Mouse (Mus musculus) heart, embryonic 16.5 days (tissue): ENCODE measurements around the gene Rab7. TPM values are rescaled to one million over a fixed set of nuclear protein-coding genes. Genes with fewer than 3 reads are reported as not detected.

ENCODE experiments used
- ATAC-seq: fragments of 200-750 bp; cut with Nextera tagmentation; replicated peaks from 2 replicates; pipeline ENCODE4 v1.8.0; 2017; ENCODE audit warnings: moderate number of reproducible peaks; ENCODE audit not compliant: insufficient read depth, low FRiP score; ENCODE audit errors: extremely low read depth
- H3K27ac ChIP-seq: fragments of 300-500 bp; sonication (generic); 2 replicates; pipeline ENCODE4 v1.5.1; 2014; ENCODE audit warnings: mild to moderate bottlenecking, low read length, control low read depth, moderate library complexity
- H3K27me3 ChIP-seq: fragments of 300-500 bp; sonication (generic); 2 replicates; pipeline ENCODE4 v1.6.1; 2014; ENCODE audit warnings: low read length, mixed read lengths; ENCODE audit not compliant: control insufficient read depth, insufficient read depth
- H3K36me3 ChIP-seq: fragments of 300-500 bp; sonication (generic); 2 replicates; pipeline ENCODE4 v1.6.1; 2014; ENCODE audit not compliant: control insufficient read depth, insufficient read depth
- H3K4me1 ChIP-seq: fragments of 300-500 bp; sonication (generic); 2 replicates; pipeline ENCODE4 v1.6.1; 2014; ENCODE audit warnings: low read length, mixed read lengths; ENCODE audit not compliant: control insufficient read depth, insufficient read depth
- H3K4me2 ChIP-seq: fragments of 300-500 bp; sonication (generic); 2 replicates; pipeline ENCODE4 v1.6.1; 2014; ENCODE audit warnings: low read depth, mild to moderate bottlenecking, control low read depth, low read length
- H3K4me3 ChIP-seq: fragments of 300-500 bp; sonication (generic); 2 replicates; pipeline ENCODE4 v1.5.1; 2014; ENCODE audit warnings: mild to moderate bottlenecking, control low read depth, low read length
- H3K9ac ChIP-seq: fragments of 300-500 bp; sonication (generic); 2 replicates; pipeline ENCODE4 v1.6.1; 2014; ENCODE audit warnings: low read length, control low read depth
- H3K9me3 ChIP-seq: fragments of 300-500 bp; sonication (generic); replicated peaks from 2 replicates; pipeline ENCODE4 v1.6.1; 2016; ENCODE audit warnings: low read length; ENCODE audit not compliant: control insufficient read depth
- WGBS: fragments of 180-500 bp; shearing (Covaris S2); extraction: QIAGEN DNeasy Blood & Tissue Kit; methylation state at CpG from one replicate; pipeline ENCODE4 v1.1.7; 2014; 5-methylcytosine and 5-hydroxymethylcytosine counted together
- polyA plus RNA-seq: library from polyadenylated mRNA; unstranded; fragments of >200 nt; fragmentation: Nextera tagmentation; extraction: Ambion mirVana; gene quantifications from 2 replicates; pipeline ENCODE4 v1.2.1, GENCODE M21; 2015

Rab7 gene
- polyA plus RNA-seq, 1 experiment from 2014 or later: 256 TPM

DNA sequence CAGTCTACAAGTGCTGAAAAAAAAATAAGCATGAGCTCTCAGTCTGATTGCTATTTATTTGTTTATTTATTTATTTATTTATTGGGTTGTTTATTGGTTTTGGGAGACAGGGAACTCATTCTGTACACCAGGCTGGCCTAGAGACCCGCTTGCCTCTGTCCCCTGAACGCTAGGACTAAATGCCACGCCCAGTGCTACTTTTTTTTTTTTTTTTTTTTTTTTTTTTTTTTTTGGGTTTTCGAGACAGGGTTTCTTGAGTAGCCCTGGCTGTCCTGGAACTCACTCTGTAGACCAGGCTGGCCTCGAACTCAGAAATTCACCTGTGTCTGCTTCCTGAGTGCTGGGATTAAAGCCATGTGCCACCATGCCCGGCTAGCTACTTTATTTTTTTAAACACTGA, 25.4 kb upstream of the Rab7 start:
- Histone ChIP-seq H3K27ac (no peak overlapping the region), H3K4me2 (no peak overlapping the region), H3K27me3 (no peaks in the 10 kb centered on the region; the same call in 1 of the 2 replicates), H3K9ac (no peak overlapping the region), H3K4me1 (peaks cover under 1% of the 10 kb centered on the region; the same call in 1 of the 2 replicates), H3K4me3 (no peak overlapping the region), H3K9me3 (no peaks in the 10 kb centered on the region), H3K36me3 (no peaks in the 10 kb centered on the region)
- 70% methylated on average over 6 of the region's 6 CpGs for WGBS
- ATAC-seq: no peak

DNA sequence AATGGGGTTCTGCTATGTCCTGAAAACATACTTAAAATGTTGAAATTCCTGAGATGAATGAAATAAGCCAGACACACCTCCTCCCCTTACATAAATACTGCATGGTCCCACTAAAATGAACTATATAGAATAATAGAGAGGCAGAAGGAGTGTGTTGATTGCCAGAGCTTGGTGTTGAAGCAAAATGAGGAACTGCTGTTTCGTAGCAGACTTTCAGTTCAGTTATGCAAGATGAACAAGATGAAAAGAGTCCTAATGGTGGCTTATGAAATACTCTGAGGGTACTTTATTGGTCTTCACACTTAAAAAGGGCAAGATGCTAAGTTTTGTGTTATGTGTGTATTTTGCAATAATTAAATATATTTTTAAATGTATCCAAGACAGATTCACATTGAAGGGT, 23.7 kb upstream of the Rab7 start:
- Histone ChIP-seq H3K4me2 (no peak overlapping the region), H3K36me3 (no peaks in the 10 kb centered on the region), H3K4me1 (peaks cover 2% of the 10 kb centered on the region; the same call in 1 of the 2 replicates), H3K27me3 (no peaks in the 10 kb centered on the region; the same call in 1 of the 2 replicates), H3K27ac (no peak overlapping the region), H3K9ac (no peak overlapping the region), H3K4me3 (no peak overlapping the region), H3K9me3 (no peaks in the 10 kb centered on the region)
- WGBS: 70% methylated on average over 1 of the region's 1 CpGs
- ATAC-seq: no peak

DNA sequence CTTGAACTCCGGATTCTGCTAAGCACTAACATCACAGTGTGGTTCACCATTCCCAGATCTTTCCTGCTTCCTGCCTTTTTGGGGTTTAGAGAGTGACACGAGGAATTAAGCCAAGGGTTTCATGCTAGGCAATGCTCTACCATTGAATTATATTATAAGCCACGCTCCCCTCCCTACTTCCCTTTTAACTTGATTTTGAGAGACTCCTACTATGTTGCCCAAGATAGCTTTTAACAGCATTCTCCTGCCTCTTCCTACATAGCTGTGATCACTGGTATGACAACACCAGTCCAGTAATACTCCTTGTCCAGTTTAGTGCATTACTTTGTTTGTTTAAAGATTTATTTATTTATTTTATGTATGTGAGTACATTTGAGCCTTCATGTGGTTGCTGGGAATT, 22.7 kb upstream of the Rab7 start:
- H3K9ac ChIP-seq: no peak overlapping the region
- 67% methylated on average over 3 of the region's 3 CpGs for WGBS
- no peak overlapping the region for H3K4me3 ChIP-seq

DNA sequence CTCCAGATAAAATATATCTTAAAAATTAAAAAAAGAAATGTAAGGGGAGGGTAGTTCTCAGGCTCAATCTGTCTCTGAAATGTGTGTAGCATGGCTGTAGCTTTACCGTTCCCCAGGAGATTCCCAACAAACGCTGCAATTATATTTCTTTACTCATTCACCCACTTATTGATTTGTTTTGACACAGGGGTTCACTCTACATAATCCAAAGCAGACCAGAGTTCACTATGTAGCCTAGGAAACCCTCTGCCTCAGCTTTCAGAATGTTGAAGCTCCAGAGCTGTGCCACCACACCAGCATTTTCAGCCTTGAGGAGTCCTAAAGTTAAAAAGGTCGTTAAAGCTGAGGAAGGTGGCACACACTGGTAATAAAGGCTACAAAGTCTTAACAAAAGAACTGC, 20.9 kb upstream of the Rab7 start:
- Histone ChIP-seq H3K9me3 (no peaks in the 10 kb centered on the region), H3K27ac (no peak overlapping the region), H3K9ac (no peak overlapping the region), H3K27me3 (no peaks in the 10 kb centered on the region; the same call in 1 of the 2 replicates), H3K36me3 (no peaks in the 10 kb centered on the region), H3K4me2 (no peak overlapping the region), H3K4me1 (peaks cover 2% of the 10 kb centered on the region; the same call in 1 of the 2 replicates), H3K4me3 (no peak overlapping the region)
- ATAC-seq: no peak
- 79% methylated on average over 3 of the region's 3 CpGs for WGBS

More for the DNA sequence above, 22.7 kb upstream of the Rab7 start:
- no peaks in the 10 kb centered on the region for H3K36me3 ChIP-seq
- no peak overlapping the region for H3K4me2 ChIP-seq
- no peak for ATAC-seq
- H3K9me3 ChIP-seq: no peaks in the 10 kb centered on the region
- H3K4me1 ChIP-seq: peaks cover 2% of the 10 kb centered on the region; the same call in 1 of the 2 replicates
- no peaks in the 10 kb centered on the region; the same call in 1 of the 2 replicates for H3K27me3 ChIP-seq
- no peak overlapping the region for H3K27ac ChIP-seq

DNA sequence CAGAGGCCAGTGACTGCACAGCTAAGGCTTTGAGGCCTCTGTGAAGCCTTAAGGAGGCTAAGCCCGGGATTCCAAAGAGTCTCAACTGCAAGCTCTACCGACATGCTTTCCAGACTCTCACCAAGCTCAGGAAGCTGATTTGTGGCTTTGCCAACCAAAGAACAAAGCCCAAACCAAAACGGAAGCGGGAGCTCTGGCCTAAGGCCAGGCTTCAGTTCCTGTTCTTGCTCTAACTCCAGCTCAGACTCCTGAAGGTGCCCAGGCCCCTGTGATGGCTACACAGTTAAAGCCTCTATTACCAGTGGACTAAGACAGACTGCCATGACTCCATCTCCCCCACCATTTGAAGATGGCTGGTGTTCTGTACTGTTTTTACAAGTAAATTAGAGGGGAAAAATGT, 20.0 kb upstream of the Rab7 start:
- ATAC-seq: 0 out of 2 replicates have a peak, but pooled peaks have one; percentile 28
- 30% methylated on average over 4 of the region's 4 CpGs for WGBS

DNA sequence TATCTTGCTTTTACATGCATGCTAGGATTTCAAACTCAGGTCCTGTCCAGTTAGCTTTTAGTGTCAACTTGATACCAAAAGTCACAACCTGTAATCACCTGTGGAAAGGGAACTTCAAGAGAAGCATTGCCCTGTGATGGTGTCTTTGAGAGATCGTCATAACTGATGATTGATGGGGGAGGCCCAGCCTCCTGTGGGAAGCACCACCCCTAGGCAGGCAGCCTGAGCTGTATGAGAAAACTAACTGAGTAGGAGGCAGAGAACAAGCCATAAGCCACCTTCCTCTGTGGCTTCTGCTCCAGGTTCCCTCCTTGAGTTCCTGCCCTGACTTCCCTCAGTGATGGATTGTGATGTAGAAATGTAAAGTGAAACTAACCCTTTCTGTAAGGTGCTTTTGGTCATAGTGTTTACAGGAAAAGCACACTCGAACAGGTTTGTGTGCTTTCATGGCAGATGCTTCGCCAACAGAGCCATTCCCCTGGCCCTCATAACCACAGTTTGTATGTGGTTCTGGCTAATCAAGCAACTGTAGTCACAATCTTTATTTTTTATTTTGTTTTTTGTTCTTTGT, 19.1 kb upstream of the Rab7 start:
- Histone ChIP-seq H3K4me2 (no peak overlapping the region), H3K9ac (no peak overlapping the region), H3K4me3 (no peak overlapping the region), H3K36me3 (no peaks in the 10 kb centered on the region), H3K4me1 (peaks cover 2% of the 10 kb centered on the region; the same call in 1 of the 2 replicates), H3K27me3 (no peaks in the 10 kb centered on the region), H3K9me3 (no peaks in the 10 kb centered on the region), H3K27ac (no peak overlapping the region)
- ATAC-seq: no peak
- WGBS: 72% methylated on average over 3 of the region's 3 CpGs

More for the DNA sequence above, 20.0 kb upstream of the Rab7 start:
- peaks cover 2% of the 10 kb centered on the region; the same call in 1 of the 2 replicates for H3K4me1 ChIP-seq
- no peaks in the 10 kb centered on the region for H3K9me3 ChIP-seq
- H3K4me2 ChIP-seq: no peak overlapping the region
- H3K27ac ChIP-seq: peak overlapping the region; percentile 72
- no peaks in the 10 kb centered on the region; the same call in 1 of the 2 replicates for H3K27me3 ChIP-seq
- H3K9ac ChIP-seq: no peak overlapping the region
- H3K4me3 ChIP-seq: no peak overlapping the region
- no peaks in the 10 kb centered on the region for H3K36me3 ChIP-seq

DNA sequence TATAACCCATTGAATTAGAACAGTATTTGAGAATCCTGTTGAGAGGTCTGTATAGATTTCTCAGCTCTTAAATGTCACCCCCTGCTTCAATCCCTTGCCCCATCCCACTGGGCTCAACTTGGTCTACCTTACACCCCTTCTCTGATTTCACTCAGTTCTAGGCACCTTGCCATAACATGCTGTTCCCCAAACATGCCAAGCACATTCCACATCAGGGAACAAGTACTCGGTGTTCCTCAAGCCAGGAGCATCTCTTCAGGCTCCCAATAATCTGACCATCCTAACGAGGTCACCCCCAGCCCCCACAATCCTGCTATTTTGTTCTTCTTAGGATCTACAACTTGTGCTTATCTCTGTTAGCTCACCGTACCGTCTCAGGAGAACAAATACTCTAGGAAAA, 17.3 kb upstream of the Rab7 start:
- no peak overlapping the region for H3K4me2 ChIP-seq
- H3K27ac ChIP-seq: no peak overlapping the region
- 64% methylated on average over 4 of the region's 4 CpGs for WGBS
- H3K4me1 ChIP-seq: peaks cover 2% of the 10 kb centered on the region; the same call in 1 of the 2 replicates
- H3K27me3 ChIP-seq: no peaks in the 10 kb centered on the region
- no peaks in the 10 kb centered on the region for H3K36me3 ChIP-seq
- no peak overlapping the region for H3K9ac ChIP-seq
- no peak for ATAC-seq
- H3K4me3 ChIP-seq: no peak overlapping the region
- H3K9me3 ChIP-seq: no peaks in the 10 kb centered on the region

DNA sequence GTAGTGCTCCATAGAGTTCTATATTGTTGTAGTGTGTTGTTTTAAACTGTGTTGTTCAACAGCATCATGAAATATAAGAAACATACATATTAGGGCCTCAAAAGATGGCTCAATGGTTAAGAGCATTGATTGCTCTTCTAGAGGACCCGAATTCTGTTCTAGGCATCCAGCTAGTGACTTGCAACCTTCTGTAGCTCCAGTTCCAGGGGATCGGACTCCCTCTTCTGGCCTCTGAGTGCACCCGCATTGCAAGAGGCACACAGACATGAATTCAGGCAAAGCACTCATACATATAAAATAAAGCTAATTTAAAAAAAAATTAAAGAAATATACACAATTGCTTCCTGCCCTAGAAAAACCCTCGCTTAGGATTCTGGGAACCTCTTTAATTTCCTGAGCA, 16.3 kb upstream of the Rab7 start:
- Histone ChIP-seq H3K27me3 (no peaks in the 10 kb centered on the region), H3K9me3 (no peaks in the 10 kb centered on the region), H3K36me3 (no peaks in the 10 kb centered on the region), H3K4me3 (no peak overlapping the region), H3K27ac (no peak overlapping the region), H3K9ac (no peak overlapping the region), H3K4me2 (no peak overlapping the region), H3K4me1 (peaks cover 2% of the 10 kb centered on the region; the same call in 1 of the 2 replicates)
- no peak for ATAC-seq
- WGBS: 82% methylated on average over 4 of the region's 4 CpGs

DNA sequence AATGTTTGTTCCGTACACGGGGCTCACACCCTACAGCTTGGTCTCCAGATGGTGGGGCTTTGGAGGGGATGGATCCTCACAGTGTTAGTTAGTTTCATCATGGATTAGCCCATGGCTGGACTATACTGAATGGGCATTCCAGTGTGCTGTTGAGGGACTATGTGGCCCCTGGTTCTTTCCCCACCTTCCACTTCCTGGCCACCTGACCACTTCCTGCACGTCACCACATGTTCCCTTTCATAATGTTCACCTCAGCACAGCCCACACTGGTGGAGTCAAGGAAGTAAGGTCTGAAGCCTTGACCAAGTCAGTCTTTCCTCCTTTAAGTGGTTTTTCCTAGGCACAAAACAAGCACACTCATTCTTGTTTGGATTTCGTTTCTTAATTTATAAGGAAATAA, 15.5 kb upstream of the Rab7 start:
- H3K36me3 ChIP-seq: no peaks in the 10 kb centered on the region
- no peak overlapping the region for H3K27ac ChIP-seq
- H3K4me2 ChIP-seq: no peak overlapping the region
- WGBS: 74% methylated on average over 4 of the region's 4 CpGs
- H3K9ac ChIP-seq: no peak overlapping the region
- H3K9me3 ChIP-seq: no peaks in the 10 kb centered on the region
- H3K4me1 ChIP-seq: peaks cover 2% of the 10 kb centered on the region; the same call in 1 of the 2 replicates
- no peak overlapping the region for H3K4me3 ChIP-seq
- ATAC-seq: no peak
- H3K27me3 ChIP-seq: no peaks in the 10 kb centered on the region
